Mouse (Mus musculus) limb, embryonic 12.5 days (tissue): ENCODE results near the gene Pcmt1. TPM values are rescaled to one million over a fixed set of nuclear protein-coding genes. Genes with fewer than 3 reads are reported as not detected.
"Not testable (repeated sequence)": the region's sequence is repeated elsewhere in the genome, so short reads cannot be mapped to it uniquely, and the experiment has no call there.

ENCODE experiments used
- ATAC-seq: fragments of 200-750 bp; cut with Nextera tagmentation; 2 replicates; pipeline ENCODE4 v1.8.0; 2017; ENCODE audit warnings: low read depth, moderate TSS enrichment; ENCODE audit not compliant: insufficient number of reproducible peaks, insufficient read depth, low FRiP score, low TSS enrichment
- H3K27ac ChIP-seq: fragments of 300-500 bp; sonication (generic); 2 replicates; pipeline ENCODE4 v1.5.1; 2016; ENCODE audit warnings: mild to moderate bottlenecking, moderate library complexity
- H3K27me3 ChIP-seq: fragments of 300-500 bp; sonication (generic); 2 replicates; pipeline ENCODE4 v1.6.1; 2016; ENCODE audit warnings: mild to moderate bottlenecking, moderate library complexity
- H3K36me3 ChIP-seq: fragments of 300-500 bp; sonication (generic); 2 replicates; pipeline ENCODE4 v1.6.1; 2016; ENCODE audit warnings: mild to moderate bottlenecking, moderate library complexity
- H3K4me1 ChIP-seq: fragments of 300-500 bp; sonication (generic); replicated peaks from 2 replicates; pipeline ENCODE4 v1.6.1; 2016
- H3K4me2 ChIP-seq: fragments of 300-500 bp; sonication (generic); 2 replicates; pipeline ENCODE4 v1.6.1; 2016; ENCODE audit warnings: mild to moderate bottlenecking, moderate library complexity
- H3K4me3 ChIP-seq: fragments of 300-500 bp; sonication (generic); replicated peaks from 2 replicates; pipeline ENCODE4 v1.5.1; 2016; ENCODE audit warnings: mild to moderate bottlenecking
- H3K9ac ChIP-seq: fragments of 300-500 bp; sonication (generic); replicated peaks from 2 replicates; pipeline ENCODE4 v1.6.1; 2016; ENCODE audit warnings: mild to moderate bottlenecking, moderate library complexity
- H3K9me3 ChIP-seq: fragments of 300-500 bp; sonication (generic); 2 replicates; pipeline ENCODE4 v1.6.1; 2016; ENCODE audit warnings: mild to moderate bottlenecking, moderate library complexity
- WGBS: fragments of 180-500 bp; shearing (Covaris S2); methylation state at CpG from one replicate; pipeline ENCODE4 v1.1.7; 2016; 5-methylcytosine and 5-hydroxymethylcytosine counted together
- polyA plus RNA-seq: library from polyadenylated mRNA; unstranded; fragments of >200 nt; fragmentation: Nextera tagmentation; extraction: Ambion mirVana; gene quantifications from 2 replicates; pipeline ENCODE4 v1.2.1, GENCODE M21; 2016

Gene Pcmt1
- polyA plus RNA-seq, 1 experiment from 2014 or later: 120 TPM

DNA sequence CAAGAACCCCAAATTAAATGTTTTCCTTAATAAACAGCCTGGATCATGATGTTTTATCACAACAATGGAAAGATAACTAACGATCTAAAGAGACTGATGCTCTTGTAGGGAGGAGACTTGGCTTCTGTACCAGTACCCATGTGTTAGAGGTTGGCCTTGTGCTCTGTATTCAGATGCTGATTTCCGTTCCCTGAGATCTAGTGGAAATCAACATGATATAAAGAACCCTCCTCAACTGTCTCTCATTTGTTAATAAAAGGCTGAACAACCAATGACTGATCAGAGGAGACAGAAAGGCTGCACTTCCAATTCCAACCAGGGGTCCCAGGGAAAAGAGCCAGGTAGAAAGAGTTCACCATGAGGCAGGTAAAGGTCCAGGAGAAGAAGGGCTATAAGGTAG lies 35.0 kb downstream of the Pcmt1 start:
- 88% methylated on average over 2 of the region's 2 CpGs for WGBS
- H3K36me3 ChIP-seq: peaks cover 54% of the 10 kb centered on the region
- ATAC-seq: no peak
- no peaks in the 10 kb centered on the region for H3K27me3 ChIP-seq
- H3K9ac ChIP-seq: no peak overlapping the region
- no peak overlapping the region for H3K4me3 ChIP-seq
- no peaks in the 10 kb centered on the region for H3K9me3 ChIP-seq
- H3K27ac ChIP-seq: no peak overlapping the region
- no peaks in the 10 kb centered on the region for H3K4me1 ChIP-seq
- H3K4me2 ChIP-seq: no peak overlapping the region

DNA sequence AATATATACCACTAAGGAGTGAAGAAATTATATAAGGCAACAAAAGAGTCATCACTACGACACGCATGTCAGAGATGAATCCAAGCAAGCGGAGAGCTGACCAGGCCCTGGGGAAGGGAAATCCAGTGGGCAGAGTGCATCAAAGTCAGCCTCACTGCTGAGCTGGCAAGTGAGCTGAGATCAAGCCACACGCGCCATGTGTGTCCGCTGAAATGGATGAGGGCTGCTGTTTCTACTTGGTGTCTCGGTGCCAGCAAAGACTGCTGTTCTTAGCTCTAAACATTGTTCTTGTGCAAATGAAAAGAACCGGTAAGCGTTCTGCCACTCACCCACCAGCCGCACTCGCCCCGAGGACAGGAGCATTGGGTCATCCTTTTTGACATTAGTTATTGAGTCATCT lies 40.6 kb downstream of the Pcmt1 start:
- WGBS: 97% methylated on average over 12 of the region's 12 CpGs
- ATAC-seq: no peak
- H3K27me3 ChIP-seq: no peaks in the 10 kb centered on the region

DNA sequence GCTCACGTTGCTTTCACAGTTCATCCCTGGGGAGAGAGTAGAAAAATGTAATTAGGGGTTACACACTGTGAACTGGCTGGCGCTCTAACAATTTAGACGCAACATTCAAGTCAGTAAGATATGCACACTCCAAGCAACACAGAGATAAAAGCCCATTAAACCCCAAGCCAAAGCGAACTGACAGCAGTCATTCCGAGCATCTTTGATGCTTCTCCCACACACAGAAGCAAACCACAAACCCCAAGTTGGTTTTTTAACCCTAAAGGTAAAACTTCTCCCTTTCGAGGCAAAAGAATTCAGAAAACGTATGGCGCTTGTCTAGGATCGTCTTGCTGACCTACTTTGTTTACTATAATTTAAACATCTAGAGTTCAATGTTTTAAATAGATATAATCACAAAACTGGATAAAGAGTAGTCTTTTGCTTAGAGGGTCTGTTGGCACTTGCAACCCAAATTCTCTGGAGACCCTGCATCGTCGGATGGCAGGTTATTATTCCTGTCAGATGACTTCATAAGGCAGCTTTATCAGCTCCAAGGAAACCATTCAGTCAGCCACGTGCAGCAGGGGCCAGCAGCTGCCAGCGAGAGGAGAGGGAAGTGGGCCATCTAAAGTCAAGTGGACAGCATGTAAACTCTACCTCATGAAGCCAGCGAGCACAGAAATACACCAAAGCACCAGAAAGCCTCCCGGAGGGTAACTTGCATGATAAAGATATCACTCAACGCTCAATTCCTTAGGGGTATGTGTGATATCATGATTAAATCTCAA lies 49.8 kb downstream of the Pcmt1 start:
- Histone ChIP-seq H3K9ac (no peak overlapping the region), H3K27me3 (no peaks in the 10 kb centered on the region), H3K9me3 (no peaks in the 10 kb centered on the region), H3K27ac (no peak overlapping the region), H3K4me3 (no peak overlapping the region), H3K4me1 (no peaks in the 10 kb centered on the region), H3K4me2 (no peak overlapping the region), H3K36me3 (peaks cover 39% of the 10 kb centered on the region)
- 85% methylated on average over 16 of the region's 16 CpGs for WGBS
- no peak for ATAC-seq

More for the DNA sequence above, 40.6 kb downstream of the Pcmt1 start:
- H3K36me3 ChIP-seq: peaks cover 68% of the 10 kb centered on the region
- no peak overlapping the region for H3K4me2 ChIP-seq
- no peaks in the 10 kb centered on the region for H3K9me3 ChIP-seq
- H3K9ac ChIP-seq: no peak overlapping the region
- H3K27ac ChIP-seq: no peak overlapping the region
- no peak overlapping the region for H3K4me3 ChIP-seq
- H3K4me1 ChIP-seq: no peaks in the 10 kb centered on the region

DNA sequence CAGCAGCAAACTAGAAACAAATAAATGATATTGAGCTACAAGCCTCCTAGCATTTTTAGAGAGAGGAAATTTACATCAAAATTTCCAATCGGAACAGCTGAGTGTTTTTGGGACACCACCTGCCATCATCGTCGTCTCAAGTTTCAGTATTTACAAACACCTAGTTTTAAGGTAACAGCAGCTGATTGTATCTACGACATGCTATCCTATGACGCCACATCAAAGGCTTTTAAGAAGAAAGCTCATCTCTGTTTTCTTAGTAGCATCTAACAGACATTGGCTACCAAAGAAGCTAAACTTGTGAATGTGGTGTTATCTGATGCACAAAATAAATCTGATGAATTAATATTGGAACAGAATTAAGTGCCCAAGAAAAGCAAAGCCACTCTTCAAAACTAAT lies 50.6 kb downstream of the Pcmt1 start:
- 84% methylated on average over 5 of the region's 5 CpGs for WGBS
- Histone ChIP-seq H3K36me3 (peaks cover 39% of the 10 kb centered on the region), H3K4me2 (no peak overlapping the region), H3K4me1 (no peaks in the 10 kb centered on the region), H3K4me3 (no peak overlapping the region), H3K9me3 (no peaks in the 10 kb centered on the region), H3K27ac (no peak overlapping the region), H3K27me3 (no peaks in the 10 kb centered on the region), H3K9ac (no peak overlapping the region)
- no peak for ATAC-seq

DNA sequence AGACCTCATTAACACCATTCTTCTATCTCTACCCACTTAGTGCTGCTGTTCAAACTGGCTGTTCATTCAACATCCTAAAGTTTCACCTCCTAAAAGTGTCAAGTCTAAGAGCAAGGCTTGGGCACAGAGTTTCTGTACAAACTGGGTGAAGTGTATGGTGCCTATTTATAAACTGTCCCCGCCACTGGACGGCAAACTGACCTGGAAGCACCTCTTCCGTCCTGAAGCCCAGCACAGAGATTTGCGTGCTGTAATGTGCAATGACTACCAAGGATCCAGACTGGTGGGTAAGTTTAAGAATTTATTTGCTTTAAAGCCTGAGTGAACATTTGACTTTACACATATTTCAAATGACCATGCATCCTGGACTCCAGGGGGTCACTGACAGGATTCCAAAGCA lies 51.8 kb downstream of the Pcmt1 start:
- 84% methylated on average over 4 of the region's 4 CpGs for WGBS
- Histone ChIP-seq H3K27ac (no peak overlapping the region), H3K4me1 (no peaks in the 10 kb centered on the region), H3K4me2 (no peak overlapping the region), H3K27me3 (no peaks in the 10 kb centered on the region), H3K36me3 (peaks cover 39% of the 10 kb centered on the region), H3K9me3 (no peaks in the 10 kb centered on the region), H3K9ac (no peak overlapping the region), H3K4me3 (no peak overlapping the region)
- no peak for ATAC-seq

DNA sequence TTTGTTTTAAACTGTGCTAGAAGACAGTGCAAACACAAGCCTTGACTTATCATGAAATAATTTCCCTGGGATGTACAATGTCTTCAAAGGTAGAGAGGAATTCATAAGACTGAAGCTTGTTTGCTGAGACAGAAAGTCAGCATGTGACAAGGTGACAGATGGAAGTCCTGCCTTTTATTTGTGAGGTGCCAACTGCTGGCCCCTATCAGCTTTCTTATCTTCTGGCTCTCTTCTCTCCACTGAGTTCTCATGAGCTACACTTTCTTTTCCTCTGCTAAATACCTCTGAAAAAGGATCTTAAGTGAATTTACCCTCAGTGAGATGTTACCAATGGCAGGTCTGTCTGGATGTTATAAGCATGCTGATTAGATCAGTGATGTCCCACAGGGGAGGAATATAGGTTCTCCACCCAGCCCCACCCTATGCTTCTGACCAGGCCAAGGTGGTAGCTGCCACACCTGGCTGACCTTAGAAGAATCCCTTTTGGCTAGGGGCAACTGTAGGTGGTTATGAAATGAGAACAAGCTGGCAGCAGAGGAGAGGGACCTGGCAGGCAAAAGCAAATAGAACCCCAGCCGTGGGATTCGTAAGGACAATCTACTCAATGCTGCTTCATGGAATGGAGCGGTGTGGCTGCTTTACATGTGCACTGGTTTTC lies 56.9 kb downstream of the Pcmt1 start:
- Histone ChIP-seq H3K4me2 (no peak overlapping the region), H3K27ac (no peak overlapping the region), H3K9me3 (no peaks in the 10 kb centered on the region), H3K36me3 (peaks cover 4% of the 10 kb centered on the region), H3K4me1 (no peaks in the 10 kb centered on the region), H3K9ac (no peak overlapping the region), H3K27me3 (no peaks in the 10 kb centered on the region), H3K4me3 (no peak overlapping the region)
- no peak for ATAC-seq
- 95% methylated on average over 3 of the region's 3 CpGs for WGBS

DNA sequence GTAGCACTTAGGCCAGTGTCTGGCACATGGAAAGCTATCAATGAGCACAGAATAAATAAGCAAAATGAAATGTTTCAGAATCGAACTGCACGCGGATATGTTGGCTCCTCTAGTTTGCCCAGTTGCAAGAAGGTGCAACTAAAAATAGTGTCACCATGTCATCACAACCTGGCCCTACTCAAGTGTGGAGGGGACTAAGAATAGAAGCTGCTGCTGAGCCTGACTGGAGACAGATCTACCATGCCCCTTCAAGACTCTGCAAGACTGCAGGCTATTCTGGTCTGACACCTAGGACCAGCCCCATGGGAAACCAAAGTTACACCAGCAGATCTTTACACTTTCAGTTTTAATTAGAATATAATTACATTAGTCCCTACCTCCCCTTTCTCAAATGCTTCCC lies 58.6 kb downstream of the Pcmt1 start:
- Histone ChIP-seq H3K9me3 (no peaks in the 10 kb centered on the region), H3K9ac (no peak overlapping the region), H3K36me3 (no peaks in the 10 kb centered on the region), H3K4me2 (no peak overlapping the region), H3K27me3 (no peaks in the 10 kb centered on the region), H3K4me1 (no peaks in the 10 kb centered on the region), H3K27ac (no peak overlapping the region), H3K4me3 (no peak overlapping the region)
- no peak for ATAC-seq
- 98% methylated on average over 3 of the region's 3 CpGs for WGBS

DNA sequence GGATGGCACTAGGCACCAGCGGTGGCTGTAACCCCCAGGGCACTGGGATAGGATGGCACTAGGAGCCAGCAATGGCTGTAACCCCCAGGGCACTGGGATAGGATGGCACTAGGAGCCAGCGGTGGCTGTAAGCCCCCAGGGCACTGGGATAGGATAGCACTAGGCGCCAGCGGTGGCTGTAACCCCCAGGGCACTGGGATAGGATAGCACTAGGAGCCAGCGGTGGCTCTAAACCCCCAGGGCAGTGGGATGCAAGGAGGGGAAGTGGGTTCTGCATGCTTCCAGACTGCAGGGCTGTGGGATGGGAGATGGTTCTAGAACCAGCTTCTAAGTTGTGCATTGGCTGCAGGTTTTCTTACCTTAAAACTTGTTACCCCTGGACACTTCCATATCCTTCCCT lies 60.2 kb downstream of the Pcmt1 start:
- no peaks in the 10 kb centered on the region for H3K9me3 ChIP-seq
- no peak overlapping the region for H3K27ac ChIP-seq
- WGBS: 67% methylated on average over 5 of the region's 5 CpGs
- no peak for ATAC-seq
- no peak overlapping the region for H3K9ac ChIP-seq
- H3K4me2 ChIP-seq: no peak overlapping the region
- no peaks in the 10 kb centered on the region for H3K4me1 ChIP-seq
- no peaks in the 10 kb centered on the region for H3K27me3 ChIP-seq
- H3K4me3 ChIP-seq: no peak overlapping the region
- no peaks in the 10 kb centered on the region for H3K36me3 ChIP-seq

DNA sequence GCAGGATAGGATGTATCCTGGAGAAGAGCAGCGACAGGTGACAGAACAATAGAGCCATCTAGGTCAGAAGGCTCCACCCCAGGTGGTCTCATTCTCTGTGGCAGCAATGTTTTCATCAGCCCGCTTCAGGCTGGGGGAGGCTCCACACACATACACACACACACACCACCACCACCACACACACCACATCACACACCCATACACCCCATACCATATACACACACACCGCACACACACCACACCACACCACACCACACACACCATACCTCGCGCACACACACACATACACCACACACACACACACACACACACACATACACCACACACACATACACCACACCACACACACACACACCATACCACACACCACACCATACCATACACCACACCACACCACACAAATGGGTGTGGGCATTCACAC lies 61.1 kb downstream of the Pcmt1 start:
- Histone ChIP-seq H3K27me3 (no peaks in the 10 kb centered on the region), H3K27ac (no peak overlapping the region), H3K4me3 (no peak overlapping the region), H3K36me3 (no peaks in the 10 kb centered on the region), H3K4me2 (no peak overlapping the region), H3K4me1 (no peaks in the 10 kb centered on the region), H3K9ac (no peak overlapping the region), H3K9me3 (peaks cover 1% of the 10 kb centered on the region; the same call in 1 of the 2 replicates)
- ATAC-seq: no peak; the same call in 1 of the 2 replicates
- WGBS: 96% methylated on average over 5 of the region's 5 CpGs

DNA sequence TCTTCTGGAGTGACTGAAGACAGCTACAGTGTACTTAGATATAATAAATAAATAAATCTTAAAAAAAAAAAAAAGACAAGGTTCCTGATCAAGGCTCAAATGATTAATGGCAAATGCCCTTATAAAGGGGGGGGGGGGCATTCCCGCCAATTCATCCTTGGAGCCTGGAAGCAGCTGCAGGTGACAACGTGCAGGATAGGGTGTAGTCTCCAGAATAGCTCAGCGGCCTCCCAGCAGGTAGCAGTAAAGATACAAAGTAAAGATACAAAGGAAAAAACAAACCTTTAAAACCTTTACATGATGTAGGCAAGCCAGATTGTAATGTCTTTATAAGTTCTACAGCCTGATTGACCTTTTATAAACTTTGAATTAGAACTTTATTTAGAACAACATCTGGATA lies 63.4 kb downstream of the Pcmt1 start:
- not testable (repeated sequence) for H3K4me2 ChIP-seq, ATAC-seq, H3K36me3 ChIP-seq, H3K4me1 ChIP-seq, H3K9ac ChIP-seq, H3K27me3 ChIP-seq, H3K9me3 ChIP-seq, H3K27ac ChIP-seq, H3K4me3 ChIP-seq
- WGBS: 51% methylated on average over 3 of the region's 3 CpGs

DNA sequence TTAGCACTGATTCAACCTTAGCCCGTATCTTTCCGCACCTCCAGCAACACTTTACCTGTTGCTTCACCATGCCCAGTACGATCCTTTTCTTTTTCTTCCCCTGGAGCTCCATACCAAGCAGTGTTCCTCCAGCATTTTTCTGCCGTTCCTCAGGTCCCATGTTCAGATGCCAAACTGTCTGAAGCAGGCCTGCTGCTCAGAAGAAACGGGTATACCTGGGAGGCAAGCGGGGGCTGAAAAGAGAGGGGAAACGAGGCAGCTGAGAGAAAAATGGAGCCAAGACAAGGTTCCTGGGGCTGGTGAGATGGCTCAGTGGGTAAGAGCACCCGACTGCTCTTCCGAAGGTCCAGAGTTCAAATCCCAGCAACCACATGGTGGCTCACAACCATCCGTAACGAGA lies 63.8 kb downstream of the Pcmt1 start:
- not testable (repeated sequence) for H3K9me3 ChIP-seq, H3K27ac ChIP-seq, ATAC-seq, H3K4me2 ChIP-seq, H3K9ac ChIP-seq, H3K27me3 ChIP-seq, H3K4me3 ChIP-seq, H3K4me1 ChIP-seq, H3K36me3 ChIP-seq
- WGBS: 84% methylated on average over 11 of the region's 11 CpGs

DNA sequence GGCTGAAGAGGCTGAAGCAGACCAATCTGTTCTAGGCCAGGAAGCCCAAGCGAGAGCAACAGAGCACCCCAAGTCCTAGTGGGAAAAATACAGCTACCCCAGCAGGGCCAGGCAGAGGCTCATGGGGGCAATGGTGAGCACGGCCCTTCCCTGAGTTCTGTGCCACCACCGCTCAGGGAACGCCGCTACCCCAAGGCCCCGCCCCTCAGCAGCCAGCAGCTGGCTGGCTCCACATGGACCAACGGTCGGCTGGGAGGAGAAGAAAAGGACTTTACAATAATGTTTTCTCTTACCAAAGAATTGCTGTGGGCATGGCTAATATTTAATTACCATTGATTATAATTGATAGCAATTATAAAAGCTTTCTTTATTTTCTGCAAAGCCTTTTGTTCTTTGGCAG lies 66.1 kb downstream of the Pcmt1 start:
- no peak overlapping the region for H3K4me2 ChIP-seq
- no peak overlapping the region for H3K4me3 ChIP-seq
- 86% methylated on average over 8 of the region's 8 CpGs for WGBS
- no peaks in the 10 kb centered on the region for H3K27me3 ChIP-seq
- no peaks in the 10 kb centered on the region for H3K4me1 ChIP-seq
- H3K36me3 ChIP-seq: no peaks in the 10 kb centered on the region
- H3K9me3 ChIP-seq: peaks cover 5% of the 10 kb centered on the region; the same call in 1 of the 2 replicates
- H3K27ac ChIP-seq: no peak overlapping the region
- no peak overlapping the region for H3K9ac ChIP-seq
- no peak for ATAC-seq
